Mouse (Mus musculus): Measurements from ENCODE around the gene Coq10a. TPM values are rescaled to one million over a fixed set of nuclear protein-coding genes. Genes with fewer than 3 reads are reported as not detected.

Gene Coq10a
- polyA plus RNA-seq, 1 experiment = 0.49 TPM

DNA sequence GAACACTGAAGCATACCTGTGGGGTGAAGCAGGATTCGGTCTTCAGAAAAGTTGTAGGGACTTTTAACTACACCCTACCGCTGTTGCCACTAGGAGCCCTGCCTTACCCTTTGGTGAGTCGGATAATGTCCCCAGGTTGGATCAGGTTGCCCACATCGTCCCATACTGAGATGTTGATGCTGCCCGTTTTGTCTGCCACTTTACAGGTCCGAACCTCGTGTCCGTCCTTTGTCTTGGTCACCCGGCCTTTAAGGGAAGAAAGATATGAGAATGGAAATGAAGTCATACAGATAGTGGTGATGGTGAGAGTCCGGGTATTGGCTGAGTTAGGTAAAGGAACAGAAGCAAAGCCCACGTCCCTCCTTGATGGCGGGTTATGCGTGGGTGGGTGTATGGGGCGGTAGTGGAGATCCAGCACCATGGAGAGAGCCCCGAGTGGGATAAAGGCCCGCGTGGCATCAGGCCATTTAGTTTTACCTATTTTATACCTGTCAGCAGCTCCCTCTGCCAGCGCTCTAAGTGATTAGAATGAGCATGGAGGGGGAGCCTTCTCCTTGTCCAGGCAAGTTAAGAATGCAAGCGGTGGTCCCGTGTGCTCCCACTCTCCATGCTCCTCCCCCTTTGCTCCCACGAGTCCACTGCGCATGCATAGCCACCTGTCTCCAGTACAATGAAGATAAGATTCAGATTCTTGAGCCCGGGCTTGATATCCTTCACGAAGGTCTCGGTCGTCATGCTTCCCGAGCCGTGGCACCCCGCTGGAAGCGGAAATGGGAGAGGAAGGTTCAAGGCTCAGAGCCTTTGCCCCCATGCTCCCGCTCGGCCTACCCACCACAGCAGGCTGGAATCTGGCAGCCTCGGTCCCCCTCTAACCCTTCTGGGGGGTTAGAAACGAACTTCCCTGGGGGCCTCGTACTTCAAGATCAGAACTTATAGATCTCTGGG is 40.1 kb upstream of the Coq10a start:
- Histone ChIP-seq H3K4me3 (replicated peaks) (peak overlapping the region; percentile 91), H3K9me3 (ENCODE audit: control insufficient read depth, low read length) (no peaks in the 10 kb centered on the region), H3K27me3 (ENCODE audit: control insufficient read depth) (no peaks in the 10 kb centered on the region), H3K4me1 (ENCODE audit: control insufficient read depth) (peaks cover 52% of the 10 kb centered on the region), H3K36me3 (ENCODE audit: control insufficient read depth) (peaks cover 27% of the 10 kb centered on the region)
- TF ChIP-seq GATA1 (IDR thresholded peaks at IDR 0.05; ENCODE audit: low read length) (no peak), TAL1 (IDR thresholded peaks at IDR 0.05; ENCODE audit: low read length) (no peak)

DNA sequence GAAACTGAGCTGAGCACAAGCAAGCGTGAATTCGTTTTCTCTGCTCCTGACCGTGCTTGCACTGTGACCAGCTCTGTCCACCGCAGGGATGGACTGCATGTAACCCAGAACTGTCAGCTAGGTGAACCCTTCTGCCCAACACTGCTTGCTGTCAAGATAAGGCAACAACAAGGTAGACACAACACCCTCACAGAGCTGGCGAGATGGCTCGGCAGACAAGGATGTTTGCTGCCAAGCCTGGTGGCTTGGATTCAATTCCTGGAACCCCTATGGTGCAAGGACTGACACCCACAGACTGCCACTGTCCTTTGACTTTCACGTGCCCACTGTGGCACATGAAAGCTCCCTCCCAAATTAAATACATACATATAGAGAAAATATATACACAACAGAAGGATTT is 35.1 kb upstream of the Coq10a start:
- no peak overlapping the region for H3K4me3 ChIP-seq (replicated peaks)
- peaks cover 29% of the 10 kb centered on the region for H3K36me3 ChIP-seq (ENCODE audit: control insufficient read depth)
- TF ChIP-seq GATA1 (IDR thresholded peaks at IDR 0.05; ENCODE audit: low read length) (no peak), TAL1 (IDR thresholded peaks at IDR 0.05; ENCODE audit: low read length) (no peak)
- no peaks in the 10 kb centered on the region for H3K9me3 ChIP-seq (ENCODE audit: control insufficient read depth, low read length)
- H3K27me3 ChIP-seq (ENCODE audit: control insufficient read depth) = no peaks in the 10 kb centered on the region
- H3K4me1 ChIP-seq (ENCODE audit: control insufficient read depth) = peaks cover 11% of the 10 kb centered on the region

DNA sequence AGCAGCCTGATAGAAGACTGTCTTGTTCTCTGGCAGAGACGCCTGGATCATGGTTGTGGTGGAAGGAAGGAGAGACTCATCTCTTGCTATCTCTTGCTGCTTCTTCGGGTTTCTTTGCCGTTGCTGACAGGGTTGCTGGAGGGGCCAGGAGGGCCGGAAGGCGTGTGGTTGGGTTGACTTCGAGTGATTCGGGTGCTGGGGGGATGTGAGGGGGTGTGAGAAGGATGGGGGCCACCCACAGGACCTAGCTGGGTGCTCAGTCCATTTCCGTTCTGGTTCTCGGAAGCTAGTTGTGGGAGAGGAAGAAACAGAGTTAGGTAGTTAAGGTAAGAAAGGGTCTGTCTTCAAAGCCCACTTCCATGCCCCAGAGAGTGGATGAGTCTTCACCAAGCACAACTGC is 32.8 kb upstream of the Coq10a start:
- Histone ChIP-seq H3K4me1 (ENCODE audit: control insufficient read depth) (peaks cover 6% of the 10 kb centered on the region; the same call in 1 of the 2 replicates), H3K36me3 (ENCODE audit: control insufficient read depth) (peaks cover 23% of the 10 kb centered on the region)
- TF ChIP-seq TAL1 (IDR thresholded peaks at IDR 0.05; ENCODE audit: low read length) (no peak), GATA1 (IDR thresholded peaks at IDR 0.05; ENCODE audit: low read length) (no peak)

DNA sequence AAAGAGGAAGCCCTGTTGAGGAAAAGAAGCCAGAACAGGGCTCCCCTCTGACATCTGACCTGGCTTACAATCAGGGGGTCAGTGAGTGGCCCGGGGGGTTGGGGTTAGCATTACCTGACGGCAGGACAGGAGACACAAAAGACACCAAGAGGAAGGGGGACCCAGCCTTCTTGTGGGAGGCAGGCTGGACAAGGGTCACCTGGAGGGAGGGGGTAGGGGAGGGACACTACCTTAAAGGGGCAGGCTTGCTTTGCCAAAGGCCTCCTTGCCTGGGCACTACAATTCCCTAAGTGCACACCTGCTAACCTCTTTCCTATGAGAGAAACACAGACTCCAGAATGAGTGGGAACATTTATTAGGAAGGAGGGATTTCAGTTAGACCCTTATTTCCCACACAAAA is 32.3 kb upstream of the Coq10a start, which contains the start of gene Slc39a5:
TSS of gene Slc39a5 (minus strand) at position 174 of the 400 bp plus-strand sequence.
- no peaks in the 10 kb centered on the region for H3K9me3 ChIP-seq (ENCODE audit: control insufficient read depth, low read length)
- H3K27me3 ChIP-seq (ENCODE audit: control insufficient read depth) = no peaks in the 10 kb centered on the region
- H3K4me1 ChIP-seq (ENCODE audit: control insufficient read depth) = peaks cover 10% of the 10 kb centered on the region
- peaks cover 18% of the 10 kb centered on the region for H3K36me3 ChIP-seq (ENCODE audit: control insufficient read depth)
- H3K4me3 ChIP-seq (replicated peaks) = peak within 1 kb of the TSS; percentile 39
- no peak for TF ChIP-seq GATA1 (IDR thresholded peaks at IDR 0.05; ENCODE audit: low read length)
- no peak for TF ChIP-seq TAL1 (IDR thresholded peaks at IDR 0.05; ENCODE audit: low read length)

More for the DNA sequence above, 32.8 kb upstream of the Coq10a start:
- Histone ChIP-seq H3K9me3 (ENCODE audit: control insufficient read depth, low read length) (no peaks in the 10 kb centered on the region), H3K27me3 (ENCODE audit: control insufficient read depth) (no peaks in the 10 kb centered on the region), H3K4me3 (replicated peaks) (no peak overlapping the region)

DNA sequence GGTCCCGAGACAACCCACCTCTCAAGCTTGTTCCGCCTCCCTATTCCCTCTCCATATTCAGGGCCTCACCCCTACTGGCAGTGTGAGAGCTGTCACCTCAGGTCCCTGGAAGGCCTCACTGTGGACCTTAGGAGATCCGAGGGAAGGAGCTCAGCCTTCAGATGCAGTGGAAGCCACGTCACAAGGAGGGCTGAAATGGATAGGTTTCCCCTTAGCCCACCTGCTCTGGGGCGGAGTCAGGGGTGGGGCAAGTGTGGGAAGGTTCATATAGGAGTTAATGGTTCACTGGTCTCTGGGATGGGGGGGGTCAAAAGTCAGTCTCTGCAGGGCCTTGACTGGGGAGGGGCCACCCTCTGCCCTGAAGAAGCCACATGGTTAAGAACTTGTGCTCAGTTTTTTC is 31.5 kb upstream of the Coq10a start:
- Histone ChIP-seq H3K36me3 (ENCODE audit: control insufficient read depth) (peaks cover 18% of the 10 kb centered on the region), H3K27me3 (ENCODE audit: control insufficient read depth) (no peaks in the 10 kb centered on the region), H3K4me1 (ENCODE audit: control insufficient read depth) (peaks cover 18% of the 10 kb centered on the region), H3K4me3 (replicated peaks) (peak overlapping the region; percentile 39), H3K9me3 (ENCODE audit: control insufficient read depth, low read length) (no peaks in the 10 kb centered on the region)
- TF ChIP-seq GATA1 (IDR thresholded peaks at IDR 0.05; ENCODE audit: low read length) = no peak
- no peak for TF ChIP-seq TAL1 (IDR thresholded peaks at IDR 0.05; ENCODE audit: low read length)

DNA sequence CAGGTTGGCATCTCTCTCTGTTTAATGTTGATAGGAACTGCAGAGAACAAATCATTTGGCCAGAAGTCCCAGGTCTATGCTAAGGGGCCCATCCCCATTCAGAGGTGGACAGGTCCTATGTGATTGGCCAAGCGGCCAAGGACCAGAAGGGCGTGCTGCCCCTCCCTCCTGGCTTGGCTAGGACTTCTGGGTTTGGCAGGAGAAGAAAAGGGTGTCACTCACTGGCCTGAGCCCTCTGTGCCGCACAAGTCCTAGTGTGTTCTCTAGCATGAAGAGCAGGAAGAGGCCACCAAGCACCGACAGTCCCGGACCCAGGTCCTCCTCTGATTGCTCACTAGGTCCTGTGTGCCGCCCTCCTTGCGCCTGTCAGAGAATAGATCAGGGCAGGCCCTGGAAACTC is 28.7 kb upstream of the Coq10a start:
- no peaks in the 10 kb centered on the region for H3K27me3 ChIP-seq (ENCODE audit: control insufficient read depth)
- TF ChIP-seq GATA1 (IDR thresholded peaks at IDR 0.05; ENCODE audit: low read length) (no peak), TAL1 (IDR thresholded peaks at IDR 0.05; ENCODE audit: low read length) (no peak)
- H3K4me1 ChIP-seq (ENCODE audit: control insufficient read depth) = peaks cover 21% of the 10 kb centered on the region
- H3K36me3 ChIP-seq (ENCODE audit: control insufficient read depth) = peaks cover 36% of the 10 kb centered on the region
- H3K4me3 ChIP-seq (replicated peaks) = no peak overlapping the region
- no peaks in the 10 kb centered on the region for H3K9me3 ChIP-seq (ENCODE audit: control insufficient read depth, low read length)

DNA sequence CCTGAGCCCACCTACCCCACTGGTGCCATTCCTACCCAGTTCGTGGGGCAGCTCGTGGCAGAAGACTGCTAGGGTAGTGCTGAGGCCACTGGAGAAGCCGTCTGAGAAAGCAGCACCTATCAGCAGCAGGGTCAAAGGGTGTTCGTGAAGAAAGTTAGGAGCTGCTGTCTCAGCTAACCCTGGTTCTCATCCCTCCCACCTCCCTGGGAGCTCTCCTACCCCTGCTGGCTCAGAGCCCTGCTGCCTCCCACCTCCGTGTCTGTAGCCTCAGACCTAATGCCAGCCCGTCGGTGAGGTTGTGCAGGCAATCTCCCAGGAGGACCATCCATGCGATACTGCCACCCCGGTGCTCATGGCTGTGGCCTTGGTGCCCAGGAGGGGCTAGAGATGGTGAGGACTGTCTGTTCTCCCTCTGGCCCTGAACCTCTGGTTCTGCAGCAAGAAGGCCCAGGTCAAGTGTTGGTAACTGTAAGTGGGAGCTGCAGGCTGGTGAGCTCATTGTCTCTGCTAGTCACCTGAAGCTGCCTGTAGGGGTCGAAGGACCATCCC is 28.0 kb upstream of the Coq10a start:
- peaks cover 21% of the 10 kb centered on the region for H3K4me1 ChIP-seq (ENCODE audit: control insufficient read depth)
- H3K27me3 ChIP-seq (ENCODE audit: control insufficient read depth) = no peaks in the 10 kb centered on the region
- no peaks in the 10 kb centered on the region for H3K9me3 ChIP-seq (ENCODE audit: control insufficient read depth, low read length)
- TF ChIP-seq GATA1 (IDR thresholded peaks at IDR 0.05; ENCODE audit: low read length) = no peak
- TF ChIP-seq TAL1 (IDR thresholded peaks at IDR 0.05; ENCODE audit: low read length) = no peak
- H3K36me3 ChIP-seq (ENCODE audit: control insufficient read depth) = peaks cover 42% of the 10 kb centered on the region
- H3K4me3 ChIP-seq (replicated peaks) = no peak overlapping the region

DNA sequence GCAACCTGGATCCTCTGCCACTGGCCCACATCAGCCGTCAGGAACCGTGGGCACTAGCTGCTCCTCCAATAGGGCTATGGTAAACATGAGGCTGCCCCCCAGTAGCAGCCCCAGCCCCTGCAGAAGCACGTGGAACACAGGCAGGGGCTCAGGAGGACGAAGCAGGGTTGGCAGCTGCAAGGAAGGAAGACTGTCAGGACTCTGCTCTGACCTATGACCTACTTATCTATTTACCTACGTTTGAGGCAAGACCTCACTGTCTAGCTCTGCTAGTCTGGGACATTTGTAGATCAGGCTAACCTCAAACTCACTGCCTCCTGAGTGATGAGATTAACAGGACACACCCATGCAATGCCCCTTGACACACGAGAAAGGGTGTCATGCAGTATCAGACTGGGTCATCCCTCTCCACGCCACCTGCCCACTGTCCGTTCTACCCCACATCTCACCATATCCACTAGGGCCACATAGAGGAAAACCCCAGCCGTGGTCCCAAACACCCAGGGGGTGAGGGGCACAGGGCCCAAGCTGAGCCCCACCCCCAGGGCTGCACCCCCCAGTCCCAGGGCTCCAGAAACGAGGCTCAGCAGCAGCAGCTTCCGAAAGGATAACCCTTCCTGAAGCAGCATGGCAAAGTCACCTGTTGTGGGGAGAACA is 27.3 kb upstream of the Coq10a start:
- Histone ChIP-seq H3K27me3 (ENCODE audit: control insufficient read depth) (no peaks in the 10 kb centered on the region), H3K9me3 (ENCODE audit: control insufficient read depth, low read length) (no peaks in the 10 kb centered on the region), H3K36me3 (ENCODE audit: control insufficient read depth) (peaks cover 49% of the 10 kb centered on the region), H3K4me1 (ENCODE audit: control insufficient read depth) (peaks cover 21% of the 10 kb centered on the region), H3K4me3 (replicated peaks) (no peak overlapping the region)
- TF ChIP-seq GATA1 (IDR thresholded peaks at IDR 0.05; ENCODE audit: low read length) (no peak), TAL1 (IDR thresholded peaks at IDR 0.05; ENCODE audit: low read length) (no peak)

DNA sequence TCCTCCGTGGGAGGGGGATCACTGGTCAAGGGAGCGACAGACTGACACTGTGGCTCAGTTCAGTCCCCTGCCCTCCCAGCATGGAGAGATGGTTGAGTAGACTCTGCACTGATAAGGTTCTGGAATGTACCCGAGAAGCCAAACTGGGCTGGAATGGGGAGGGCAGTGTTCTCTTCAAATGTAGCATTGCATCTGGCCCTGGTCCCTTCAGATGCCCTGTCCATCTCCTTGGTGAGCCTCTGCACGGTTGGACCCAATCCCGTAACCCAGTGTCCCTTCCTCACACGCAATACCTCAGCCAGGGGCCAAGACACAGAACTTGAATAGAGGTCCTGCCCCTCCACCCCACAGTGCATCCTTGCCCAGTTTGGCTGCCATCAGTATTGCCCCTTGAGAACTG is 23.1 kb upstream of the Coq10a start:
- Histone ChIP-seq H3K4me1 (ENCODE audit: control insufficient read depth) (peaks cover 19% of the 10 kb centered on the region), H3K9me3 (ENCODE audit: control insufficient read depth, low read length) (no peaks in the 10 kb centered on the region), H3K27me3 (ENCODE audit: control insufficient read depth) (no peaks in the 10 kb centered on the region), H3K4me3 (replicated peaks) (no peak overlapping the region), H3K36me3 (ENCODE audit: control insufficient read depth) (peaks cover 88% of the 10 kb centered on the region)
- no peak for TF ChIP-seq GATA1 (IDR thresholded peaks at IDR 0.05; ENCODE audit: low read length)
- no peak for TF ChIP-seq TAL1 (IDR thresholded peaks at IDR 0.05; ENCODE audit: low read length)

Data from erythroblast, embryonic 14.5 days (primary cell).